Mouse (Mus musculus): ENCODE data around the gene Gtsf1.

- no peak for TF ChIP-seq CTCF (IDR thresholded peaks at IDR 0.05; ENCODE audit: insufficient read depth, low read length)
- TF ChIP-seq POLR2A (IDR thresholded peaks at IDR 0.05; ENCODE audit: borderline replicate concordance, extremely low read depth, low read depth, low read length), result no peak
Observed at GRCm38 (mm10) chr15:103356130-103356529, 74.1 kb downstream of the Gtsf1 start.

All from lung, adult 2 months (tissue).